Mouse (Mus musculus) embryo, embryonic 10.5 days (tissue): ENCODE results near the gene Foxi1.

Source experiments
- DNase-seq: peaks from one replicate; pipeline ENCODE4 v3.0.0-alpha.2; 2015; ENCODE audit warnings: low spot score

Gene Foxi1

DNA sequence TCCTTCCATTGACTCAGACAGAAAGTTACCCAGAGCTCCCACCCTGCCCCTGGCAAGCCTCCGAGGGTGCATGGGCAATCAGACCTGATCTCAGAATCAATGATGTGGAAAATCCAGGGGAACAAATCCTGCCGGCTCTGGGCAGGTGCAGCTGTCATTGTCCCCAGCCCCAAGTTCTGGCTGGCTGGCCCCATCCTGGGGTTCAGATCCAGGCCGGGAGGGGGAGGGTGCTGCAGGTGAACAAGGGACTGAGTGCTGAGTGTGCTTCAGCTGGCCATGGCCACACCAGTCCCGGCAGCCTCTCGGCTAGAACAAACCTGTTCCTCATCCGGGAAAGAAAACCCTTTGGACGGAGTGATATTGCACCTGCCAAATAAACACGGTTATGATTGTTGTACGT, 49.0 kb downstream of the Foxi1 start:
- no peak for DNase-seq

DNA sequence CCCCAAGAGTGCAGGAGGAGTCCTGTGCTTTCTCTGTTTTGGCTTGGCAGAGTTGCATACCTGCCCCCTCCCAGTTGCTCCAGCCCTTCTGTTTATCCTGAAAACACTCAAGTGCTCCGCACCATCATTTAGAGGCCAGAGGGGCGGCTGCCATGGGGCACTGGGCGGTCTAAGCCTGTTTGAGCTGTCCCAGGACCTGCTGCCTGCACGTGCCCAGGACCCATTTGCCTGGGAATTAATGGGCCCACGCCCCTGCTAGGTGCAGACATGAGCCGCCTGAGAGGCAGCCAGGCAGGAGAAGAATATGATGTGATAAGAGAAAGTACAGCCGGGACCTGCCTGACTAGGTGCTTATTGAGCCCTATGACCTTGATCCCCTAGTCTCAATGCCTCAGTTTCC, 52.7 kb downstream of the Foxi1 start:
- no peak for DNase-seq
